Mouse (Mus musculus) ES-Bruce4 (cell line): ENCODE data around the gene Engase.

Experiments
- CTCF ChIP-seq: IDR thresholded peaks from one replicate; pipeline ENCODE4 v1.8.1; 2011; ENCODE audit warnings: low read depth, low read length
- EP300 ChIP-seq: IDR thresholded peaks from 2 replicates; pipeline ENCODE4 v1.6.1; 2011; ENCODE audit warnings: low read depth, low read length; ENCODE audit not compliant: insufficient read depth
- POLR2A ChIP-seq: IDR thresholded peaks from one replicate; pipeline ENCODE4 v1.8.1; 2011; ENCODE audit warnings: low read length; ENCODE audit not compliant: insufficient read depth

GRCm38 (mm10) chr11:118427266-118427779 lies 49.3 kb upstream of the Engase start:
- TF ChIP-seq POLR2A, result no peak
- no peak for TF ChIP-seq CTCF
- TF ChIP-seq EP300, result no peak
